Mouse (Mus musculus) forebrain, postnatal 0 days (tissue): ENCODE data around the gene Hspd1. TPM values are rescaled to one million over a fixed set of nuclear protein-coding genes. Genes with fewer than 3 reads are reported as not detected.
A peak's percentile ranks its signal among the peaks of the same experiment; 100 is the strongest.

Source experiments
- ATAC-seq: fragments of 200-750 bp; cut with Nextera tagmentation; 2 replicates; pipeline ENCODE4 v1.8.0; 2017; ENCODE audit warnings: mild to moderate bottlenecking, moderate library complexity
- DNase-seq: peaks from one replicate; pipeline ENCODE4 v3.0.0-alpha.2; 2015
- H3K27ac ChIP-seq: fragments of 300-500 bp; sonication (generic); 2 replicates; pipeline ENCODE4 v1.5.1; 2014; ENCODE audit warnings: low read depth, mild to moderate bottlenecking, antibody characterized with exemption, low read length, moderate library complexity, mixed read lengths
- H3K27me3 ChIP-seq: fragments of 300-500 bp; sonication (generic); 2 replicates; pipeline ENCODE4 v1.6.1; 2014; ENCODE audit warnings: mild to moderate bottlenecking, low read length, mixed read lengths; ENCODE audit not compliant: insufficient read depth
- H3K36me3 ChIP-seq: fragments of 300-500 bp; sonication (generic); 2 replicates; pipeline ENCODE4 v1.6.1; 2014; ENCODE audit warnings: mild to moderate bottlenecking, moderate library complexity; ENCODE audit not compliant: insufficient read depth
- H3K4me1 ChIP-seq: fragments of 300-500 bp; sonication (generic); 2 replicates; pipeline ENCODE4 v1.6.1; 2014; ENCODE audit warnings: antibody characterized with exemption; ENCODE audit not compliant: insufficient read depth
- H3K4me2 ChIP-seq: fragments of 300-500 bp; sonication (generic); 2 replicates; pipeline ENCODE4 v1.6.1; 2014; ENCODE audit warnings: low read depth, mild to moderate bottlenecking, moderate library complexity
- H3K4me3 ChIP-seq: fragments of 300-500 bp; sonication (generic); 2 replicates; pipeline ENCODE4 v1.5.1; 2014; ENCODE audit warnings: low read depth, low read length, mixed read lengths
- H3K9ac ChIP-seq: fragments of 300-500 bp; sonication (generic); 2 replicates; pipeline ENCODE4 v1.6.1; 2014; ENCODE audit warnings: mild to moderate bottlenecking
- H3K9me3 ChIP-seq: fragments of 300-500 bp; sonication (generic); 2 replicates; pipeline ENCODE4 v1.6.1; 2016; ENCODE audit warnings: low read length
- CTCF ChIP-seq: sonication (generic); IDR thresholded peaks from 2 replicates; pipeline ENCODE4 v1.5.1; 2016; ENCODE audit warnings: antibody characterized with exemption, control low read depth, low read depth
- WGBS: fragments of 180-500 bp; shearing (Covaris S2); extraction: QIAGEN DNeasy Blood & Tissue Kit; methylation state at CpG from one replicate; pipeline ENCODE4 v1.1.7; 2014; 5-methylcytosine and 5-hydroxymethylcytosine counted together
- polyA plus RNA-seq: library from polyadenylated mRNA; unstranded; fragments of >200 nt; fragmentation: Nextera tagmentation; extraction: Ambion mirVana; gene quantifications from 2 replicates; pipeline ENCODE4 v1.2.1, GENCODE M21; 2015
- total RNA-seq: library from RNA; depleted of rRNA; stranded (reverse); fragments of >200 nt; gene quantifications from 2 replicates; pipeline ENCODE4 v1.2.3, GENCODE M21; 2014

Gene Hspd1
- total and polyA plus RNA-seq, 2 experiments from 2014 or later: 162 to 238 TPM

DNA sequence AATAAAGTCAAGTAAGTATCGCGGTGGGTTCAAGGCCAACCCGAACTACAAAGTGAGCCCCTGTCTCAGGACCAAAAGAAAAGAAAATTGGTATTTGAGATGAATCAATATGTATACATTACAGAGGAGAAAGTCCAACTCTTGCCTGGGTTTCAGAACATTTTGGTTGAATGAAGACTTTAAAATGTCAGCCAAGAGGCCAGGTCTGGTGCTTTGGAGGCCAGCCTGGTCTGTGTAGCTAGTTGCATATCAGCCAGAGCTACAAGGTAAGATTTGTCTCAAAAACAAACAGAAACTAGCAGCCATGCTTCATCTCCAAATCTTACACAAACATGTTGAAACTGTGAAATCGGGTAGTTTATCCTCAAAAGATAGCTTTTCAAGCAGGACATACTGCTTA is 34.4 kb downstream of the Hspd1 start:
- 81% methylated on average over 4 of the region's 4 CpGs for WGBS
- ATAC-seq: no peak
- DNase-seq: no peak

DNA sequence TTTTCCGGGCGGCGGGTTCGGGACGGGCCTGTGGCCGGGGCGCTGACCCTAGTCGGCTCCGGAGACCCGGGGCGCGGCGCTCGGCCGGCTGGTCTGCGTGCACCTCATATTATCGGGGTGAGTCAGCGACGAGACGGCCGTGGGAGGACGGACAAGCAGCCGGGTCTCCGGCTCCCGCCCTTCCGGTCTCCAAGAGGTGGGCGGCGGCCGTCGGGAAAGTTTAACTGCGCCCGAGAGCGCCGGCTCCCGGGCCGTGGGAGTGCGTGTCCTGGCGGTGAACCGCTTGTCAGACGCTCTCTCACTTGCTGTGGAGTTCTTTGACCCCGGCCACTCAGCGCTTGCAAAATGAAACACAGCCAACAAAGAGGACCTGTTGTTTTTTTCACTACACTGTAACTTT is 35.0 kb downstream of the Hspd1 start:
- Histone ChIP-seq H3K27ac (peak overlapping the region; percentile 64), H3K4me2 (peak overlapping the region; percentile 77), H3K27me3 (no peaks in the 10 kb centered on the region), H3K9ac (peak overlapping the region; percentile 71), H3K36me3 (no peaks in the 10 kb centered on the region), H3K4me1 (peaks cover 7% of the 10 kb centered on the region; the same call in 1 of the 2 replicates), H3K9me3 (no peaks in the 10 kb centered on the region), H3K4me3 (peak overlapping the region; percentile 93)
- TF ChIP-seq CTCF: peak; percentile 14
- under 1% methylated on average over 41 of the region's 42 CpGs for WGBS
- ATAC-seq: peak; percentile 15
- no peak for DNase-seq

More for the DNA sequence above, 34.4 kb downstream of the Hspd1 start:
- peak overlapping the region; percentile 93 for H3K4me3 ChIP-seq
- peak overlapping the region; percentile 77 for H3K4me2 ChIP-seq
- no peaks in the 10 kb centered on the region for H3K9me3 ChIP-seq
- no peak for TF ChIP-seq CTCF
- peaks cover 7% of the 10 kb centered on the region; the same call in 1 of the 2 replicates for H3K4me1 ChIP-seq
- H3K27me3 ChIP-seq: no peaks in the 10 kb centered on the region
- no peak overlapping the region for H3K9ac ChIP-seq
- H3K27ac ChIP-seq: no peak overlapping the region
- H3K36me3 ChIP-seq: no peaks in the 10 kb centered on the region

DNA sequence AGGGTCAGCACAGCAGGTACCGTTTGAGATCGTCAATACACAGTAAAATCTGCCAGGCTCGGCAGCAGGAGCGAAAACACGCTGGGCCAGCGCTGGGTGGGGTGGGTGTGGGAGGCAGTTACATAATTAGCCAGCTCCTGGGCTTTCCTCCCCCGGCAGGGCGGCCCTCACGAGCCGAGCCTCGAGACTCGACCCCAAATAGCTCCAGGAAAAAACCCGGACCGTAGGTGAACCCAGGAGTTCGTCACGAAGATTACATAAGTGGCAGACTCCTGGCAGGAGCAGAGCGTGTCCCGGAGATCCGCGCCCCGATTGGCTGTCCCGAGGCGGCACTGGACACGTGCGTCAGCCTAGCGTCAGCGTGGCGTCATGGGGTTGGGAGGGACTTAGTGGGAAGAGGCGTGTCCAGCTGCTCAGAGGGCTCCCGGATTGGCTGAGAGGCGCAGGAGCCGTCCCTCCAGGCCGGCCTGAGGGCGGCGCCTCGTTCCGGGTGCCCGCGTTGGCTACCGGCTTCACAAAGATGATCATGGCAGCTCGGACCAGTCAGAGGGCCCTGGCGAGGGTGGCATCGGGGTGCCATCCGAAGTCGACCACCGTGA is 35.6 kb downstream of the Hspd1 start, which contains the start of gene Coq10b:
TSS of gene Coq10b (plus strand) at position 416 of the 599 bp plus-strand sequence.
- Histone ChIP-seq H3K9ac (peak within 1 kb of the TSS; percentile 71), H3K4me1 (peaks cover 7% of the 10 kb centered on the region; the same call in 1 of the 2 replicates), H3K27me3 (no peaks in the 10 kb centered on the region), H3K36me3 (no peaks in the 10 kb centered on the region), H3K4me2 (peak within 1 kb of the TSS; percentile 77), H3K4me3 (peak within 1 kb of the TSS; percentile 93), H3K9me3 (no peaks in the 10 kb centered on the region), H3K27ac (peak within 1 kb of the TSS; percentile 64)
- WGBS: under 1% methylated on average over 46 of the region's 46 CpGs
- DNase-seq (peak; percentile 99), ATAC-seq (peak; percentile 100)
- TF ChIP-seq CTCF: peak; percentile 45; the same call in 1 of the 2 replicates

DNA sequence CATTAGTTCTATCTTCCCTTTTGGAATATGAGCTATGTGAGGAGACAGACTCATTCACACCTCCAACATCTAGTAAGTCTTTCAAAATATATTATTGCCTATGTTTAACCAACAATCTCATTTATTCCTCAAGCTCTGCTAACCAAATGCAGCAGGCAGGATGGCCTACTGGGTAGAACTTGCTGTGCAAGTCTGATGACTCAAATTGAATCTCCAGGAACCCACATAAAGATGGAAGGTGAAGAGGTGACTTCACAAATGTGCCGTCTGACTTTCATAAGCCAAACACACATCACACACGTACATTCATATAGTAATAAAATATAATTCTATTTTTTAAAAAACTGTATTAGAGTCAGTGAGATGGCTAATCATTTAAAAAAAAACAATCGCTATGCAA is 36.4 kb downstream of the Hspd1 start:
- Histone ChIP-seq H3K36me3 (no peaks in the 10 kb centered on the region), H3K9ac (no peak overlapping the region), H3K4me1 (peaks cover 7% of the 10 kb centered on the region; the same call in 1 of the 2 replicates), H3K4me2 (peak overlapping the region; percentile 77), H3K27me3 (no peaks in the 10 kb centered on the region), H3K27ac (no peak overlapping the region), H3K4me3 (no peak overlapping the region), H3K9me3 (no peaks in the 10 kb centered on the region)
- DNase-seq: no peak
- TF ChIP-seq CTCF: no peak
- no peak for ATAC-seq
- 73% methylated on average over 3 of the region's 3 CpGs for WGBS

DNA sequence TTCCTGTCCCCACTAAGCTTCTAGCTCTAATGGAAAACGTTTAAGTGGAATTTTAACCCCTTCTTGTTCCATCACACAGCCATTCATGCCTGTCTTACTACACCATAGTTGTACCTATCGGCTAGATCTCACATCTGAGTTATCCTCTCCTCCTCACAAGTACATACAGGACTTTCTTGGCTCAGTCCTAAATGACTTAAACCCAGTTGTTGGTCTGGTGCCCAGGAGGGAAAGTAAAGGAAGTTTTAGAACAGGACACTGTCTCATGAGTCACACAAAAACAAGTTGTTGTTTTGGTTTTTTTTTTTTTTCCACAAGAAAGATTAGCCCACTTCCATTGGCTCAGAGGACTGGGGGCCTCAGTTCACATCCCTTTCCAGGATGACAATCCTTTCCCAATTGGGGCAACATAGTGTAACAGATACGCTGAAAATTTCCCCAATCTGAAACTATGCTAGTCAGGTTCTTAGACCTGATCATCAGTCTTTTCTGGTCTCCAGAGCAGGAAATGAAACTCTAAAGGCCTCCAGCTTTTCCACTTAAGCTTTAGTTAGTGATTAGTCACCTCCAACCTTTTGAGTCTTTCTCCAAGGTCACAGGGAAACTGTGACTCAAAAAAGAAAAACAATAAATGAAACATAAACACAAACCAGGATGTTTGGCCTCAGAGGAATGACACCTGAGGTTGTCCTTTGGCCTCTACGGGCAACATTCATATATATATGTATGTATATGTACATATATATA is 39.0 kb downstream of the Hspd1 start:
- Histone ChIP-seq H3K4me3 (no peak overlapping the region), H3K36me3 (no peaks in the 10 kb centered on the region), H3K27ac (no peak overlapping the region), H3K9ac (no peak overlapping the region), H3K27me3 (no peaks in the 10 kb centered on the region), H3K4me1 (peaks cover 7% of the 10 kb centered on the region; the same call in 1 of the 2 replicates), H3K9me3 (no peaks in the 10 kb centered on the region), H3K4me2 (no peak overlapping the region)
- WGBS: 67% methylated on average over 4 of the region's 4 CpGs
- no peak for TF ChIP-seq CTCF
- no peak for DNase-seq
- no peak for ATAC-seq

DNA sequence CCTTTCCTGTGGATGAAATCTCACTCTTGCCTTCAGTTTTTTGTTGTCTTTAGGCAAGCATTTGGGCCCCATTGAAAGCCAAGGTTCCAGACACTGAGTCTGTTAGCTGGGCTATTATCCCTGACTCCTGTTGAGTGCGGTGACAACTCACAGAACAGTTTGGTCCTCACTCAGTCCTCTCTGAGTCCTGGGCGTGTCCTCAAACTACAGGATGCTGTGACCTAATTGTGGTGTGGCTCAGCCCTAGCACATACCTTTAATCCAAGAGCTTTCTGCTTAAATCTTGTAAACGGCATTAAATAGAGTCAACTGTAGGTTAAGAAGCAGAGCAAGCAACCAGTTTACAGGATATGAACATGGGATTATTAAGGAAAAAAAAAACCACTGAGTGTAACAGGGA is 44.9 kb downstream of the Hspd1 start:
- no peaks in the 10 kb centered on the region for H3K4me1 ChIP-seq
- no peak for TF ChIP-seq CTCF
- 0 out of 2 replicates have a peak, but pooled peaks cover 5% of the 10 kb centered on the region for H3K9me3 ChIP-seq
- H3K36me3 ChIP-seq: no peaks in the 10 kb centered on the region
- no peak overlapping the region for H3K9ac ChIP-seq
- ATAC-seq: no peak
- no peak for DNase-seq
- 80% methylated on average over 3 of the region's 3 CpGs for WGBS
- H3K27me3 ChIP-seq: no peaks in the 10 kb centered on the region
- H3K4me3 ChIP-seq: no peak overlapping the region
- no peak overlapping the region for H3K4me2 ChIP-seq
- H3K27ac ChIP-seq: no peak overlapping the region

DNA sequence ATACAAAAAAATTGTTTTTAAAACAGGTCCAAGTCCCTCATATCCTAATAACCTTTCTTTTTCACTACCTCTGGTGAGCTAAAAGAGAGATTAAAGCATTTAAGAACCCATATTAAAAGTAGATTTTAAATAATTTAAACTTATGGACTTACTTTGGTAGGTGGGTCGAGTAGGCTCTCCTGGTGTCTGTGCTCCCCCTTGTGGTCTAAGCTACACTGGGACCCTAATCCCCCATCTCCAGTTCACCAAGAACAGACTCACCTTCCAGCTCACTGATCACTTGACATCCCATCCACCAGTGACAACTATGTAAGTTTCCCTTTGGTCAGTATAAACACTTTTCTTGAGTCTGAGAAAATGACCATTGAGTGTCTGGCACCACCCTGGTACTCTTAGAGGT is 45.8 kb downstream of the Hspd1 start:
- H3K4me1 ChIP-seq: no peaks in the 10 kb centered on the region
- H3K4me2 ChIP-seq: no peak overlapping the region
- no peaks in the 10 kb centered on the region for H3K27me3 ChIP-seq
- TF ChIP-seq CTCF: no peak
- no peak overlapping the region for H3K27ac ChIP-seq
- H3K36me3 ChIP-seq: no peaks in the 10 kb centered on the region
- WGBS: 63% methylated on average over 1 of the region's 1 CpGs
- ATAC-seq (no peak), DNase-seq (no peak)
- 0 out of 2 replicates have a peak, but pooled peaks cover 5% of the 10 kb centered on the region for H3K9me3 ChIP-seq
- no peak overlapping the region for H3K9ac ChIP-seq
- H3K4me3 ChIP-seq: no peak overlapping the region
